Mouse (Mus musculus) E14TG2a.4 (cell line): ENCODE measurements at regions not wholly inside any gene's neighbourhood (a gene's known extent, or its start where the extent isn't known, plus 50 kb on each side); places are given as distances from the start of the nearest gene placed in this dataset.

Source experiments
- CTCF ChIP-seq: conservative IDR thresholded peaks from 2 replicates; pipeline ENCODE4 v1.5.1; 2014; ENCODE audit warnings: low read length
- NANOG ChIP-seq: IDR thresholded peaks from 2 replicates; pipeline ENCODE4 v1.6.1; 2014; ENCODE audit warnings: borderline replicate concordance, low read length, mixed read lengths
- POU5F1 ChIP-seq: IDR thresholded peaks from 2 replicates; pipeline ENCODE4 v1.6.1; 2014; ENCODE audit warnings: low read length, borderline replicate concordance

GRCm38 (mm10) chr4:8949951-8950350 is 711.1 kb upstream of the Car8 start:
- no peak for TF ChIP-seq CTCF
- no peak for TF ChIP-seq NANOG
- TF ChIP-seq POU5F1: no peak
